Mouse (Mus musculus): ENCODE data around the gene Pdcd4. TPM values are rescaled to one million over a fixed set of nuclear protein-coding genes. Genes with fewer than 3 reads are reported as not detected.

Gene Pdcd4
- 70.3 and 78.0 TPM in 2 replicates for polyA plus RNA-seq (2012; rRNA removed)

GRCm38 (mm10) chr19:53892061-53892460, at the start of gene Pdcd4:
Gene Pdcd4, plus strand, starts transcription at chr19:53892231.
- no peak for DNase-seq (ENCODE audit: extremely low spot score in 1 of 2, low spot score in 1 of 2)

DNA sequence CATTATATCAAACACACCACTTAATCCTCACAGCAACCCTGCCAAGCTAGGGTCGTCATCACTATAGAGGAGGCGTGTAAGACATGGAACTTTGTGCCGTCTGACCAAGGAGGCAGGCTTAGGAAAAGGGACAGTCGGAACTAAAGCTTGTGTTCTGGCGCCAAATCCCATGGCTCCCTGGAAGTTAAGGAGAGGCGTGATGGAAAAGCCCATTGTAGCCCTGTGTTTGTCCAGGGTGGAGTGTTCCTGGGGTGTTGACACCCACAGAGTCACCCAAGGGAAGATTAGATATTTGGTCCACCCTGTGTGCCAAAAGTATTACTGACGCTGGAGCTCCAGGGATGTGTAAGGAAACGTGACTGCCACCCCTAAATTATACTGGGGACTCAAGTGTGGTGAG, 48.1 kb upstream of the Pdcd4 start:
- no peak for DNase-seq (ENCODE audit: extremely low spot score in 1 of 2, low spot score in 1 of 2)

GRCm38 (mm10) chr19:53848272-53848995, 43.6 kb upstream of the Pdcd4 start:
- DNase-seq (ENCODE audit: extremely low spot score in 1 of 2, low spot score in 1 of 2): no peak

DNA sequence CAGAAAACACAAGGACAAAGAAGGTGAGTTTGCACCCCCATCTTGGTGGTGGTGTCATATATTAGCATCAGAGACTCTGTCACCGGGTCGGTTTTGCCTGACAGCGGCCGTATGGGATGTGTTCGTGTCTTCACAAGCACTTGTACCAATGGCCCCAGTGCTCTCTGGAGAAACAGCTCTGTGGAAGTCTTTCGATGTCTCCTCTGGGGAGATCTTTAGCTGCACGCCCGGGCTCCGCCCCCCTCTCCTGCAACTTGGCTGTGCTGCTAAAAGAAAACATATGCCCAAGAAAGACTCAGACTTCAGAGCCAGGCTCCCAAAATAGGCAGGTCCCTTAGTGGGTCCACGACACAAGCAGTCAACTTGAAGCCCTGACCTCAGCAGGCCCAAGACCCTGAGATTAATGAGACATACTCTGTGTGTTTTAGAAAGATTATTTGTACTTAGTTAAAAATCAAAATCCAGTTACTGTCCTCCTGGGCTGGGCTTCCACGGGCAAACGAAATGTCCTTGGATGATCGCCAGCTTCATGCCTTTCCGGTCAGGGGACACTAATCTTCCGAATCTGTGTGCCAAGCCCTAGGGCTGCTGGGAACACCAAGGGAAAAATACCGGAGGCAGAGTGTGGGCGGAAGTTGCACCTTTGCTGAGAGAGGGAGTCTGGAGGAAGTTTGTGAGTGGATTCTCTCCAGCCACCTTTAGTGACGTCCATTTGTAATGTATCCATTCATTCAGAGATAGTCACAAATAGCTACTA, 41.7 kb upstream of the Pdcd4 start:
- DNase-seq (ENCODE audit: extremely low spot score in 1 of 2, low spot score in 1 of 2): peak; percentile 42 to 70

- DNase-seq (ENCODE audit: extremely low spot score in 1 of 2, low spot score in 1 of 2): no peak
Observed at GRCm38 (mm10) chr19:53851352-53851751, 40.7 kb upstream of the Pdcd4 start.

DNA sequence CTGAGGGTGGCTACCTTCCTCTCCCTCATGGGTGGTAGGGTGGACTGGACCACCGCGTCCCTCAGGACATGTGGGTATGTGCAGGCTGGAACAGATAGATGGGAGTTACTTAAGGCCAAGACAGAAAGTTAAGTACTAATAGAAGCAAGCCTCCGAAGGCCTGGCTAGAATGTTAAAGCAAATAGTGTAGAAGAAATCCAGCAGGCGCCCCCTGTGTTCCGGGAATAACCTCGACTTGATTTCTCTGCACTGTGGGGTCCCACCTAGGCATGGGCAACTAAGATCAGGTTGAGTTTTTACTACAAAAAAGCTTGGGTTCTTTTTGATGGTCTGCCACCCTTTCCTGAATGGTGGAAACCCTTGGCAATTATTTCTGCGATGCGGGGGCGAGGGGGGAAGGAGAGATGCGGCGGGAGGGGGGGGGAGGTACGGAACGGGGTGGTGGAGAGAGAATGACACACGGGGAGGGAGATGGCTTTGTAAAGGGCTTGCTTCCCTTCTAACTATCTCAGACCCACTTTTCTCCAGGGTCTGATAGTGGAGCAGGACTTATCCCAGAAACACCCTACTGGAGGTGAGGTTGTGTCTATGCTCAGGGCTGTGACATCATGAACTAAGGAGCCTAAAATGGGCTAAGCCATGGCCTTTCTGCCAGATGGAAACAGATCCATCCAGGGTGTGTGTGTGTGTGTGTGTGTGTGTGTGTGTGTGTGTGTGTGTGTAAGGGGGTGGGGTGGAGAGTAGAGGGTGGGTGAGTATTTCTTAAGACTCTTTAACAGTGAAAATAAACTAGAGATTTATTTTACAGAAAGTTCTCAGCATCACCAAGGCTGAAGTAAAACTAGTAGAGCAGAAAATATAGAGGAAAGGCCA, 40.0 kb upstream of the Pdcd4 start:
- DNase-seq (ENCODE audit: extremely low spot score in 1 of 2, low spot score in 1 of 2): no peak

GRCm38 (mm10) chr19:53852699-53853451, 39.2 kb upstream of the Pdcd4 start:
- peak; percentile 74 to 76 for DNase-seq (ENCODE audit: extremely low spot score in 1 of 2, low spot score in 1 of 2)

DNA sequence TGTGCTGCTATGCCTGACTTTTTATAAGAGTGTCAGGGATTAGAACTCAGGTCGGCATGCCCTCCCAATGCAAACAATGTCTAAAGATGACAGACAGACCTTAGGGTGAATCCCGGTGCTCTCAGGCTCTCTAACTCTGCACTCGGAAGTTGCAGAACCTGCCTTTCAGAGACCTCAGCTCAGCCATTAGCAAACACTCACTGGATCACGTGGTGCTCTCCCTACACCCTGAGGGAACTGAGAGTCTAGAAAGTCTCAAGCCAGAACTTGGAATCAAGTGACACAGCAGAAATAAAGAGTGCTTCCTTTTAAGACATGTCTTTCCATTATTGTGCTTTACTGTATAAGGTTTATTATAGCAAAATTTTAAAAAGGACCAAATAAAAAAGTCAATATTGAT, 37.1 kb upstream of the Pdcd4 start:
- DNase-seq (ENCODE audit: extremely low spot score in 1 of 2, low spot score in 1 of 2): no peak

GRCm38 (mm10) chr19:53855781-53856180, 36.2 kb upstream of the Pdcd4 start:
- no peak for DNase-seq (ENCODE audit: extremely low spot score in 1 of 2, low spot score in 1 of 2)

DNA sequence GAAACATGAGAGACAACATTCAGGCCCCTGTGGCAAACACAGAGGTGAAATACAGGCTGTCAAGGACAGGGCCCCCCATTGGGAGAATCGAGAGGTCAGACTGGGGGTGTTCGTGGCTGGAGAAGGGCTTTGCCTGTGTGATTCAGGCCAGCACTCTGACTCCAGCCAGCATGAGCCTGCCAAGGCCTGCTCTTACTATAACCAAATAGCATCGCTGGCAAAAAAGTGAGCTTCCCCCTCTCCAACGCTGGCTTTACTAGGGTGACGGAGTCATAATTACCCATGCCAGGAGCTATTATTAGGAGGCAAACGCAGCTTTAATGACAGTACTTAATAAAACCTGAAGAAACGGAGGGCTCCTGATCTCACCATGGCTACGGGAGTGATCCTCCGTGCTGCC, 35.2 kb upstream of the Pdcd4 start:
- DNase-seq (ENCODE audit: extremely low spot score in 1 of 2, low spot score in 1 of 2): no peak

GRCm38 (mm10) chr19:53857962-53858361, 34.1 kb upstream of the Pdcd4 start:
- no peak for DNase-seq (ENCODE audit: extremely low spot score in 1 of 2, low spot score in 1 of 2)

DNA sequence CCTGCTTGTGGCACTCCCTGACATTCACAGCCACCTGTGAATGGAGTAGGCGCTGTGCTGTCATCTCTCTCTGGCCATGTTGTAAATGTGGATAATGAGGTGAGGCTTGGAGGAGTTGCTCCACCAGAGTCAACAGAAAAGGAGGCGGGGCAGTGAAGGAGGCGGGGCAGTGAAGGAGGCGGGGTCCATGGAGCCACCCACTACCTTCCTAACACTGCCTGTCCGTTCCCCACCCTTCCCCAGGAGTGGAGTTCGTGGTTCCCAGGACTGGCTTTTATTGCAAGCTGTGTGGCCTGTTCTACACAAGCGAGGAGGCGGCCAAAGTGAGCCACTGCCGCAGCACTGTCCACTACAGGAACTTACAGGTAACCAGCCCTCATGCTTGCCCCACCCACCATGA, 32.9 kb upstream of the Pdcd4 start:
- DNase-seq (ENCODE audit: extremely low spot score in 1 of 2, low spot score in 1 of 2): no peak

DNA sequence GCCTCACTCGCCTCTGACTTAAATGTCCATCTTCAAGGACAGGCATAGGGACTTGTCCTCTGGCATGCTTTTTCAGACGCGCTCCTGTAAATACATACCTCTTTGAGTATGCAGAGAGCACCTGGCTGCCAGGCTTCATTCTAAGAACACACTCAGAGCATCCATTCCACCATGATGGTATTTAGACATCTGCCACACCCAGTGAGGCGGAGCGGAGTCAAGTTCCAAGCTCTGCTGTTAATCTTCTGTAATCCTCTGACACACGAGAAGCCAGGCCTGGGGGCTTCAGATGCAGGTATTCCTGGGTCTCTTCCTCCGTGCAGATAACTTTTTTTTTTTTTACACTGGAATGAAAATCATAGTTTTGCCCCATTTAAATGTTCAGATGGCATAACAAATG, 32.4 kb upstream of the Pdcd4 start:
- DNase-seq (ENCODE audit: extremely low spot score in 1 of 2, low spot score in 1 of 2): no peak

DNA sequence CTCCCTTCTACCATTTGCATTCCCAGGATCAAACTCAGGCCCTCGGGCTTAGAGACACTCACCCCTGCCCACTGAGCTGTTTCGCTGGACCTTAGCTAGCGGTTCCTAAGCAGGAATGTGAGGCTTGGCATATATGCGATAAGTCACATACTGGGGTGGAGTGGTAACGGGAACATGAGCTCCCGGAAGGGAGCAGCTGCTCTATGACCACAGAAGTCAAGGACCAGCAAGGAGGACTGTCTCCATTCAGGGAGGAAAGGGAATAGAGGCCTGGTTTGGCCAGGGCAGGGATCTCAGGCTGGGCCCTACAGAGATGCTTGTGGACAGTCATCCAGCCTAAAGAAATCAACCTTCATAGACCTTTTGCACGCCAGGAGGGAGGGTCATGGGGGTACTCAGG, 30.7 kb upstream of the Pdcd4 start:
- no peak for DNase-seq (ENCODE audit: extremely low spot score in 1 of 2, low spot score in 1 of 2)

DNA sequence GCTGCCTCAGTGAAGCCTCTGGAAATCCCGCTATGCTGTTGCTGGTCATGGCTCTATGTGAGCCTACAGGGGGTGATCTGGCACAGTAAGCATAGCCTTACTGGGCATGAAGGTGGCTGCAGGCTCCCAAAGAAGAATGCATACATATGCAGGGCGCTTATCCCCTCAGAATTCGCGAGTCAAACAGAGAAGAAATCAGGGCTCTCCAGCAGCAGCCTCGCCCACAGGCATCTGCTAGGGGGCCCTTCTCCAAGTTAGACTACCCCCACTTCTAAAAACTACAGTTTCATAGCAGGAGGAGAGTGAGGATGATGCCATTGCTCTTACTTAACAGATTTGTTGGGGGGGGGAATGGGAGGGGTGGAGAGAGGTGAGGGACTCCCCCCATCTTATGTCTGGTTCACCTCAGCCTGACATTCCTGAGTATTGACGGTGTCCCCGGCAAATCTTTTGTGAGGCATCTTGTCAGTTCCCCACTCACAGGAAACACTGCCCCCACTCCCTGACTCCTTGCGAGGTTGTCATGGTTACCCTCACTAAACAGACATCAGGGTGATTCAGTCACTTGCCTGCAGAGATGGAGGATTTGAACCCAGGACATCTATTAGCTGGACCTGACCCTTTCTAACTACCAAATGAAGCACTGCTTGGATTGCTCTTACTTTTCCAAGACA, 29.3 kb upstream of the Pdcd4 start:
- DNase-seq (ENCODE audit: extremely low spot score in 1 of 2, low spot score in 1 of 2): peak; percentile 41 to 57

- no peak for DNase-seq (ENCODE audit: extremely low spot score in 1 of 2, low spot score in 1 of 2)
Observed at GRCm38 (mm10) chr19:53867238-53867637, 24.8 kb upstream of the Pdcd4 start.

GRCm38 (mm10) chr19:53868125-53868524, 23.9 kb upstream of the Pdcd4 start:
- peak; percentile 50 to 64 for DNase-seq (ENCODE audit: extremely low spot score in 1 of 2, low spot score in 1 of 2)

DNA sequence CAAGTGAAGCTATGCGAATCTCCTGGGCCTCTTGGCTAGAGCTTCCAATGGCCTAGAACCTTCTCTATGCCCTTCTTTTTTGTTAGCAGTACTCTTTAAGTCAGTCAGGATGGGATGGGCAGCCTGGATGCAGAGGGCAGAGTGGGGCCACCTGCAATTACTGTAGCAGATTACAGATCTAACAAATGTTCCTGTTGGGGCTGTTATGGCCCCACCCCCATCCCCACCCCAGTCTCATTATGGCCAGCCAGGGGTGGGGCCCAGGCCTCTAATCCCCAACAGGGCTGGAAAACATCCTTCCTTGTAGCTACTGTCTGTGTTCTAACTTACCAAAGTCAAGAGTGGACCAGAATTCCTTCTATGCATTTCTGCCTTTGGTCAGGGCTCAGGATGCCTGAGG, 23.2 kb upstream of the Pdcd4 start:
- no peak for DNase-seq (ENCODE audit: extremely low spot score in 1 of 2, low spot score in 1 of 2)

- no peak for DNase-seq (ENCODE audit: extremely low spot score in 1 of 2, low spot score in 1 of 2)
Observed at GRCm38 (mm10) chr19:53869427-53870385, 22.3 kb upstream of the Pdcd4 start.
